Mouse (Mus musculus) layer of hippocampus, adult 9-10 months (tissue): ENCODE measurements around the gene Sstr5.

Source experiments
- DNase-seq: peaks from one replicate; pipeline ENCODE4 v3.0.0; 2022; ENCODE audit warnings: low spot score

The Sstr5 gene

GRCm38 (mm10) chr17:25474330-25475077 lies 22.6 kb downstream of the Sstr5 start:
- peak; percentile 55 for DNase-seq

DNA sequence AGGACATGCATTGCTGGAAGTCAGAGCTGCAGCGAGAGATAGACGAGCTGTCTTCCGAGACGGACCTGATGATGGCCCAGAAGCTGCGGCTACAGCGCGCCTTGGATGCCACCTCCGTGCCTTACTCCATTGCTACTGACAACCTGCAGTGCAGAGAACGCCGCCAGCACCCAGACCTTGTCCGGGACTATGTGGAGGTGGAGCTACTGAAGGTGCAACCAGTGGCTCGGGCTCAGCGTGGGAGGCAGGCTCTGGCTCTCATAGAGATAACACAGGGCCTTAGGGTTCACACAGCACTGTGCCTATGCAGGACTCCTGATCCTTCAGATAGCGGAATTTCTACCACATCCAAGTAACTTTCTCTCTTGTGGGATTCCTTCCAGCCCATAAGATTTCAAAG lies 25.0 kb downstream of the Sstr5 start:
- no peak for DNase-seq

- no peak for DNase-seq
Observed at GRCm38 (mm10) chr17:25471418-25471817, 25.7 kb downstream of the Sstr5 start.

DNA sequence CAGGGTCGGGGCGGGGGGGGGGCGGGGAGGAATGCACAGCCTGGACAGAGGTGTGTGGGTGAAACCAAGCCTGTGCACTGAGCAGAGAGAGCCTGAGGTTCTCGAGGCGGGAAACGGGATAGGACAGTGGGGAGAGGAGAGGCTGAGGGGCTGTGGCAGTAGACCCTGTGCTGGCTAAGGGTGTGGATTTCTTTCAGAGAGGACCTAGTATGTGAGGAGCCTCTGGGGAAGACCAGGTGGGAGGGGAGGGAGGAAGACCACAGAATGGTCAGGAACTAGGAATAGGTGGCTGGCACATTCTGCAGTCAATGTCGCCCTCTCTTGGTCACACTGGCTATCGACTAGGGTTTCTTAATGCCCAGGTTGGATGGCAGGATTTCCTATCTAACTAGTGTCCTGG lies 27.3 kb downstream of the Sstr5 start:
- DNase-seq, result no peak

DNA sequence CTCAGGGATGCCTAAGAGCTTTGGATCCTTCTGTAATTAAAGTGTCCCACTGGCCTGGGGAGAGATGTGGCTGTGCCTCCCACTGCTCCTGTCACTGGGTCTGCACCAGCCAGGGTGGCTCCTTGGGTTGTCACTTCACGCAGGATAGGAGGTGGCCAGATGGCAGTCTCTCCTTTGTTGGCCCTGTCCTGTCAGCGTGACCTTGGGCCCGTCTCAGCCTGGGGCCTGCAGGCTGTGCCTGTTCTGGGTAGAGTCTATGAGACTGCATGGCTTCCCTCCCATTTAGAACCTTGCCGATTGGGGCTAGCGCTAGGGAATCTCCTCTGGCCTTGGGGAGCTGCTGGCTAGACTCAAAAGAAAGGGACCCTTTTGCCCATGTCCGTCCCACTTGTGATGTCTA lies 28.8 kb downstream of the Sstr5 start:
- DNase-seq, result no peak

DNA sequence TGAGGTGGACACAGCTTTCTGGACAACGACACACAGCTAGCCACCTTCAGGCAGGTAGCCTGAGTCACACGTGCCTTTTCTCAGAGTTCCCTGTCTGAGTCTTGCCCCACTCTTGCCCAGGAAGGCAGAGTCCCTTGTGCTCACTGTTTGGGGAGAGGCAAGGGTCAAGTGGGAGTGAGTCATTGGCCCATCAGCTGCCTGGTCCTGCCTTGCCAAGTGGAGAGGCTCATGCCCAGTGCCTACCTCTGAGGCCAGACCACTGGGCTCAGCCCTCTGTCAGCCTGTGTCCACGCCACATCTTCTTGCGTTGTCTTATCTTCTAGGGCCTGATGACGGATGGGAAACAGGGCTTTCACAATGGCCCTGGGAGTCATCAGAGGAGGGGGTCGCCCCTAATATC lies 29.3 kb downstream of the Sstr5 start:
- no peak for DNase-seq

DNA sequence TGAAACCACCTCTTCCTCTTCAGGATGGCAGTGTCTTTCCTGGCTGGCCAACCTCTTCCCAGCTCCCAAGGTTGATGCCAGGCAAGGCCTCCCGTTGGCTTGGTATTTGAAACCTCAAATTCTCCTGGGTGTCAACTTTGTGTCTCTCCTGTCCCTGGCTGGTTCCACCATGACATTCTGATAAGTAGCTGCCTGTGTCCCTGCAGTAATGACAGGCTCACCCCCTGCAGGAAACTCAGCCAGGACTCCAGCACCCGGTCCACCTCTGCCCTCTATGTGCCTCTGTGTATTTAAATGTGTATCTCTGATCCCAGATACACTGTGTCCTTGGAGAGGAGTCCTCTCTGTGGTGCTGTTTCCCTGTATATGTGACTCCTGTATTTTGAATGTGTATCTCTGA lies 30.8 kb downstream of the Sstr5 start:
- DNase-seq, result no peak

- no peak for DNase-seq
Observed at GRCm38 (mm10) chr17:25464091-25464490, 33.0 kb downstream of the Sstr5 start.

- no peak for DNase-seq
Observed at GRCm38 (mm10) chr17:25463326-25463945, 33.7 kb downstream of the Sstr5 start.

DNA sequence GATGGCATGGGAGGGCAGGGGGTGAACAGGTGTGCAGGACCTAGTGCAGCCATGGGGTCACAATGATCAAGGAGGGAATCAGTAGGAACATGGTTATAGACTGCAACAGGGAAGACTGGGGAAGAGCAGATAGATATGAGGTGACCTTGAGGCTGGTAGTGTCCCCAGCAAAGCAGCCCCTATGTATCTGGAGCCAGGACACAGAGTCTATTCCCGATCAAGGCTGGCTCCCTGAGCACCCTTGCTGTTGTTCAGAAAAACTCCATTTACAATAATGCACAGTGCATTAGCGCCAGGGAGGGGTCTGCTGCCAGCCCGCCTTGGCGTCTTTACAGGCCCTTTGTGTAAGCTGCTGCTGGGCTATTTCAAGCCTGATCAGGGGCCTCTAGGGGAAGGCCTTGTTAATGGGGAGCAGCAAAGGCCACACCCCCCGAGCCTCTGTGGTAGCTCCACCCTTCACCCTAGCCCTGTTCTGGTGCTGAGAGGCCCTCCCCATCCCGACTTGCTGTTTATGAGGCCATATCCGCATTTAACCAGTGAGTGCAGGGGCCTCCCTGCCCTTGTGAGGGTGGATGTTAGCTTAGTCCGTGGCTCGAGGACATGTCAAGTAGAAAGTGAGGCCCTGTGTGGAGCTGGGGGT lies 34.7 kb downstream of the Sstr5 start:
- DNase-seq, result no peak

- no peak for DNase-seq
Observed at GRCm38 (mm10) chr17:25456540-25456939, 40.5 kb downstream of the Sstr5 start.

DNA sequence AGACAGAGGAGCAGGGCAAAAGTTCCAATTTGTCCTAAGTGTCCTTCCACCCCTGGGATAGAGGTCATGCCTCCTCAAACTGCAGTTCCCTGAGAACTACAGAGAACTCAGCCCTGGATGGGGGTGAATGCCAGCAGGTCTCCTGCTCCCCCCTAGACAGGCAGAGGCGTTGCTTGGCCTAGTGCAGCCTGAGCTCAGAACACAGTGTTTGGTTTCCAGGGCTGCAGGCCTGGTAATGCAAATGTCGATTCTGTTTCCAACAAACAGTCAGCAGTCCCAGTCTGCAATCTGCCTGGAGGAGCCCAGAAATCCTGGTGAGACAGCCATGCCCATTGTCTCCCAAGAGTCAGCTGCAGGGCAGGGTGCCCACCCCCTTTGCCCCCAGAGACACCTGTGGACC lies 42.8 kb downstream of the Sstr5 start, which contains the start of gene Tekt4:
Gene Tekt4 (plus strand): TSS at position 344 of the 400 bp plus-strand sequence.
- DNase-seq, result no peak

DNA sequence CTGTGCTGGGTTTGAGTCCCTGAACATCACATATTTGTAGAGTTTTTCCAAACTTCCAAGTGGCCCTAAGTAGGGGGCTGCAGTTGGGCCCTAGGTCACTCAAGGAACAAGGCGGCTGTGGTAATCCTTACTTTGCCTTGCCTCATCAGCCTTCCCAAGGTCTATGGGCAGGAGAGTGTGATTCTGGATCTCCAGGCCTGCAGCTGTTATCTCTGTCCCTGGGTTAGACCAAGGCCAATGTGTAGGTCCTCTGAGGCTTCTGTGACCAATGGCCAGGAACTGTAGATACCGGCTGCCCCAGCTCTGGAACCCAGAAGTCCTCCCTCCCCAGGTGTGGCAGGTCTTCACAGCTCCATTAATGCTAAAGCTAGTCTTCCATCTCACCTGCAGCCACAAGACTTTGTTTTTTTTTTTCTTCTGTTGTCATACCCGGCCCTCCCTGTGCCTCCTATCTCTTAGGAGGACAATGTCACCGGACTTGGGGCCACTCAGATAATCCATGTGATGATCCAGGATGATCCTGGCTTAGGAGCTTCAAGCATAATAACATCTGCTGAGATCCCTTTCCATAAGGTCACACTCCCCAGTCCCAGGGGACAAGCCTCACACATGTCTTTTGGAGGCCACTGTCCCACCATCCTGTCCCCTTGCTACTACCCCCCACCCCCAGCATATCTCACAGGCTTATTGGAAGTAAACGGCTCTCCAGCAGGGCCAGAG lies 44.7 kb downstream of the Sstr5 start:
- no peak for DNase-seq

GRCm38 (mm10) chr17:25450329-25450728 lies 46.8 kb downstream of the Sstr5 start:
- no peak for DNase-seq

DNA sequence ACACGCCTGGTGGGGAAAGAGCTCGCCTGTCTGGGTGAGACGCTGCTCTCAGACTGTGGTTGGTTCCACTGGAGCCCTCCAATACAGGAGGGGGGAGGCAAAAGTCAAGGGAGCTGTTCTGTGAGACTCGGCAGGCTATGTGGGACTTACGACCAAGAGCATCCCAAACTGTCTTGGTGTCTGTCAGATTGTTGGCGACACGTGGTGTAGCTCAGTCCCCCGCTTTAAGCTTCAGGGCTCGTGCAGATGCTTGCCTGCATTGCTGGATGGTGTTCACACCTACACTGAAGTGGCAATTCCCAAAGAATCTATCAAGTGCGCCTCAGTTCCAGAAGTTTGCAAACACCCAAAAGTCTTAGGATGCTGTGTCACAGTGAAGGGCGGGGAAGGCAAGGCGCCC lies 49.2 kb downstream of the Sstr5 start:
- DNase-seq, result no peak

- DNase-seq, result no peak
Observed at GRCm38 (mm10) chr17:25445841-25446240, 51.2 kb downstream of the Sstr5 start.

- no peak for DNase-seq
Observed at GRCm38 (mm10) chr17:25445074-25445473, 52.0 kb downstream of the Sstr5 start.

GRCm38 (mm10) chr17:25442889-25443288 lies 54.2 kb downstream of the Sstr5 start:
- no peak for DNase-seq

GRCm38 (mm10) chr17:25441417-25441816 lies 55.7 kb downstream of the Sstr5 start:
- DNase-seq, result no peak
